Mouse (Mus musculus) hindbrain, embryonic 16.5 days (tissue): Measurements from ENCODE around the gene Nrxn1. TPM values are rescaled to one million over a fixed set of nuclear protein-coding genes. Genes with fewer than 3 reads are reported as not detected.
A peak's percentile ranks its signal among the peaks of the same experiment; 100 is the strongest.

ENCODE experiments used
- ATAC-seq: fragments of 200-750 bp; cut with Nextera tagmentation; 2 replicates; pipeline ENCODE4 v1.8.0; 2017; ENCODE audit warnings: moderate TSS enrichment, moderate library complexity
- H3K27ac ChIP-seq: fragments of 300-500 bp; sonication (generic); 2 replicates; pipeline ENCODE4 v1.5.1; 2014; ENCODE audit warnings: low read depth, mild to moderate bottlenecking, control low read depth, low read length, moderate library complexity
- H3K27me3 ChIP-seq: fragments of 300-500 bp; sonication (generic); replicated peaks from 2 replicates; pipeline ENCODE4 v1.6.1; 2014; ENCODE audit warnings: low read length; ENCODE audit not compliant: control insufficient read depth, insufficient read depth
- H3K36me3 ChIP-seq: fragments of 300-500 bp; sonication (generic); 2 replicates; pipeline ENCODE4 v1.6.1; 2014; ENCODE audit warnings: mild to moderate bottlenecking, low read length, moderate library complexity, mixed read lengths; ENCODE audit not compliant: control insufficient read depth, insufficient read depth
- H3K4me1 ChIP-seq: fragments of 300-500 bp; sonication (generic); 2 replicates; pipeline ENCODE4 v1.6.1; 2014; ENCODE audit warnings: low read depth, low read length; ENCODE audit not compliant: control insufficient read depth, insufficient read depth
- H3K4me2 ChIP-seq: fragments of 300-500 bp; sonication (generic); 2 replicates; pipeline ENCODE4 v1.6.1; 2014; ENCODE audit warnings: mild to moderate bottlenecking, low read length, control low read depth, moderate library complexity
- H3K4me3 ChIP-seq: fragments of 300-500 bp; sonication (generic); 2 replicates; pipeline ENCODE4 v1.5.1; 2014; ENCODE audit warnings: mild to moderate bottlenecking, low read length, control low read depth, moderate library complexity
- H3K9ac ChIP-seq: fragments of 300-500 bp; sonication (generic); 2 replicates; pipeline ENCODE4 v1.6.1; 2014; ENCODE audit warnings: low read depth, mild to moderate bottlenecking, control low read depth, low read length, moderate library complexity
- H3K9me3 ChIP-seq: fragments of 300-500 bp; sonication (generic); 2 replicates; pipeline ENCODE4 v1.6.1; 2014; ENCODE audit warnings: mild to moderate bottlenecking, low read length, moderate library complexity; ENCODE audit not compliant: control insufficient read depth
- WGBS: fragments of 180-500 bp; shearing (Covaris S2); extraction: QIAGEN DNeasy Blood & Tissue Kit; methylation state at CpG from one replicate; pipeline ENCODE4 v1.1.7; 2014; 5-methylcytosine and 5-hydroxymethylcytosine counted together
- polyA plus RNA-seq: library from polyadenylated mRNA; unstranded; fragments of >200 nt; fragmentation: Nextera tagmentation; extraction: Ambion mirVana; gene quantifications from 2 replicates; pipeline ENCODE4 v1.2.1, GENCODE M21; 2015

Nrxn1 gene
- polyA plus RNA-seq, 1 experiment from 2014 or later, result 250 TPM

- no peak for ATAC-seq
Measured at GRCm38 (mm10) chr17:90435371-90435770, 657.5 kb downstream of the Nrxn1 start.

DNA sequence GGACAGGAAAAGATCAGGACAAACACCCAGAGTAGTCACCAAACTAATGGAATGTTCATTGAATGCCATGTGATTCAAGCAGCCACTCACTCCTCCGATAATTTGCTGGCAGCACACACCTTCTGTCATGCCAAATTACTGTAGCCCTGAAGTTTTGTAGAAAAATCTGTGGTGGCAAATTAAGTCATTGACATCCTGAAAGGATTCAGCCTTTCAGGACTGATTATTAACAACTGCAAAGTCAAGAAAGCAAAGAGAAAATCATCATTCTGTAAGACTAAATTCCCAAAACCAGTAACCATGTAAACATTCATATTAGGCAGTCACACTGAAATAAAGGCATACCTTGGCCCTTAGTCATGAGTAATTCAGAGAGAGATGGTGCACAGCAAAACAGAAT lies 662.7 kb downstream of the Nrxn1 start:
- no peak overlapping the region for H3K27ac ChIP-seq
- H3K36me3 ChIP-seq, result no peaks in the 10 kb centered on the region
- H3K4me2 ChIP-seq, result no peak overlapping the region
- no peak for ATAC-seq
- no peaks in the 10 kb centered on the region for H3K4me1 ChIP-seq
- WGBS, result 45% methylated on average over 1 of the region's 1 CpGs
- no peaks in the 10 kb centered on the region for H3K27me3 ChIP-seq
- no peak overlapping the region for H3K4me3 ChIP-seq
- no peaks in the 10 kb centered on the region for H3K9me3 ChIP-seq
- H3K9ac ChIP-seq, result no peak overlapping the region

More at GRCm38 (mm10) chr17:90435371-90435770, 657.5 kb downstream of the Nrxn1 start:
- Histone ChIP-seq H3K27me3 (no peaks in the 10 kb centered on the region), H3K27ac (no peak overlapping the region), H3K9ac (no peak overlapping the region), H3K9me3 (no peaks in the 10 kb centered on the region), H3K4me1 (no peaks in the 10 kb centered on the region), H3K4me2 (no peak overlapping the region), H3K4me3 (no peak overlapping the region), H3K36me3 (no peaks in the 10 kb centered on the region)
- WGBS, result 74% methylated on average over 2 of the region's 2 CpGs

- no peak overlapping the region for H3K4me3 ChIP-seq
- WGBS, result 84% methylated on average over 3 of the region's 3 CpGs
- H3K27me3 ChIP-seq, result no peaks in the 10 kb centered on the region
- H3K4me1 ChIP-seq, result no peaks in the 10 kb centered on the region
- no peak overlapping the region for H3K4me2 ChIP-seq
- no peaks in the 10 kb centered on the region for H3K9me3 ChIP-seq
- H3K9ac ChIP-seq, result no peak overlapping the region
- no peak for ATAC-seq
- no peak overlapping the region for H3K27ac ChIP-seq
- no peaks in the 10 kb centered on the region for H3K36me3 ChIP-seq
Measured at GRCm38 (mm10) chr17:90425974-90426373, 666.9 kb downstream of the Nrxn1 start.

DNA sequence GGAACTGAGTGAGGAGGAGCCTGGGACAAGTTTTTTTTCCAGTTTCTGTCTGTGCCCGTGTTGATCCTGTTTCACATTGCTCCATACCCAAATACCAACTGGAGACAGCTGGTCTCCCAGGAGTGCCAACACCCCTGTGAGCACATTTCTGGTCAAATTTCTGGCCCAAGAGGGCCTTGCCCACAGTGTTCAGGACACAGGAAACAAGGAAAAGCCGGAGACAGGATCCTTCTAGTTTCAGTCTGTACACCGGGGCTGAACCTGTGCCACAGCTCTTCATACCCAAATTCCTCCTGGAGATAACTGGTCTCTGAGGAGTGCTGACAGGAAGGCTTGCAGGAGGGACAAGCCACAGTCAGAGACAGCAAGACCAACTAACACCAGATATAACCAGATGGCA lies 670.3 kb downstream of the Nrxn1 start:
- Histone ChIP-seq H3K27ac (no peak overlapping the region), H3K9ac (no peak overlapping the region), H3K4me3 (no peak overlapping the region), H3K4me1 (no peaks in the 10 kb centered on the region), H3K27me3 (no peaks in the 10 kb centered on the region), H3K4me2 (no peak overlapping the region), H3K36me3 (no peaks in the 10 kb centered on the region), H3K9me3 (no peaks in the 10 kb centered on the region)
- ATAC-seq, result no peak
- whole genome bisulfite sequencing, result 79% methylated on average over 3 of the region's 3 CpGs

DNA sequence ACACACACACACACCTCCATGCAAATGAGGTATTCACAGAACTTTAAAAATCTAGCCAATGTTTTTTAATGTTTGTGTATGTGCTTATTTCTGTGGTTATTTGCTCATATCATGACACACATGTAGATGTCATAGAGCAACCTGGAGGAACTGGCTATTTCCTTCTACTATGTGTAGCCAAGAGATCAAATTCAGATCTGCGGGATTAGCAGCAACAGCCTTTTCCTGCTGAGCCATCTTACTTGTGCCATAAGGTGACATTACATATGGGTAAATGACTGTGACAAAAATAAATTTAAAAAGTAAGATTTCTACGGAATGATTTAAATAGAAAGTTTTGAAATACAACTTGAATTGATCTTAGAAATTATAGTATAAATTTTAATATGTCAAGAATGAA lies 672.1 kb downstream of the Nrxn1 start:
- no peak for ATAC-seq

DNA sequence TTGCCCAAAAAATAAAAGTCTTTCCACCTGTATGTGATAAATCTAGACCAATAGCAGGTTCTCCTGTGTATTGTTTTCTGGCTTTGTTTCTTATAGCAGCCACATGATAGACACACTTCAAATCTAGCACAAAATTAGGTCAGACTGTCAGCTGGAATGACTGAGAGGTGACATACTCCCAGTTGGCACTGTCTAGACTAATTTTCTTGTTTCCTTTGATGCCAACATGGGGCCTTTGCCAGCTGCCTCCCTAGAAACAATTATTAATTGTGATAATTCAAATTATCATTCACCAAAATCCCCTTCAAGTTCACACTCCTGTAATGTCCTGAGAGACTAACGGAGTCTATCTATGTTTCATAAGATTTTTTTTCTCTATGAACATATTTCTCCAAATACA lies 673.3 kb downstream of the Nrxn1 start:
- Histone ChIP-seq H3K4me3 (no peak overlapping the region), H3K4me2 (no peak overlapping the region), H3K27me3 (no peaks in the 10 kb centered on the region), H3K9me3 (no peaks in the 10 kb centered on the region), H3K4me1 (no peaks in the 10 kb centered on the region), H3K36me3 (no peaks in the 10 kb centered on the region), H3K9ac (no peak overlapping the region), H3K27ac (no peak overlapping the region)
- ATAC-seq, result peak; percentile 54; the same call in 1 of the 2 replicates
- 65% methylated on average over 1 of the region's 1 CpGs for WGBS

More for the DNA sequence above, 672.1 kb downstream of the Nrxn1 start:
- Histone ChIP-seq H3K27me3 (no peaks in the 10 kb centered on the region), H3K36me3 (no peaks in the 10 kb centered on the region), H3K9me3 (no peaks in the 10 kb centered on the region), H3K9ac (no peak overlapping the region), H3K4me1 (no peaks in the 10 kb centered on the region), H3K4me3 (no peak overlapping the region), H3K4me2 (no peak overlapping the region), H3K27ac (no peak overlapping the region)
- 88% methylated on average over 2 of the region's 2 CpGs for WGBS

- H3K4me3 ChIP-seq, result no peak overlapping the region
- H3K9me3 ChIP-seq, result no peaks in the 10 kb centered on the region
- no peaks in the 10 kb centered on the region for H3K36me3 ChIP-seq
- H3K27me3 ChIP-seq, result no peaks in the 10 kb centered on the region
- H3K27ac ChIP-seq, result no peak overlapping the region
- no peak for ATAC-seq
- no peaks in the 10 kb centered on the region for H3K4me1 ChIP-seq
- no peak overlapping the region for H3K9ac ChIP-seq
- no peak overlapping the region for H3K4me2 ChIP-seq
Measured at GRCm38 (mm10) chr17:90396357-90396756, 696.5 kb downstream of the Nrxn1 start.

- H3K9me3 ChIP-seq, result no peaks in the 10 kb centered on the region
- ATAC-seq, result no peak
- 89% methylated on average over 6 of the region's 6 CpGs for WGBS
- no peaks in the 10 kb centered on the region for H3K27me3 ChIP-seq
- no peak overlapping the region for H3K4me3 ChIP-seq
- H3K4me2 ChIP-seq, result no peak overlapping the region
- peaks cover 3% of the 10 kb centered on the region for H3K4me1 ChIP-seq
- H3K27ac ChIP-seq, result no peak overlapping the region
- H3K36me3 ChIP-seq, result no peaks in the 10 kb centered on the region
- H3K9ac ChIP-seq, result no peak overlapping the region
Measured at GRCm38 (mm10) chr17:90394606-90395005, 698.3 kb downstream of the Nrxn1 start.

GRCm38 (mm10) chr17:90392751-90393150 lies 700.1 kb downstream of the Nrxn1 start:
- Histone ChIP-seq H3K36me3 (no peaks in the 10 kb centered on the region), H3K4me3 (no peak overlapping the region), H3K9ac (no peak overlapping the region), H3K27me3 (no peaks in the 10 kb centered on the region), H3K4me2 (no peak overlapping the region), H3K4me1 (peaks cover 3% of the 10 kb centered on the region), H3K27ac (no peak overlapping the region), H3K9me3 (no peaks in the 10 kb centered on the region)
- 97% methylated on average over 1 of the region's 1 CpGs for WGBS
- no peak for ATAC-seq
